Mouse (Mus musculus) adipocyte (in vitro differentiated cells): Measurements from ENCODE around the gene Arf4.
"Not testable (repeated sequence)": the region's sequence is repeated elsewhere in the genome, so short reads cannot be mapped to it uniquely, and the experiment has no call there.

Experiments used
- DNase-seq: peaks from one replicate; pipeline ENCODE4 v3.0.0-alpha.2; 2016; ENCODE audit warnings: low spot score

The Arf4 gene

DNA sequence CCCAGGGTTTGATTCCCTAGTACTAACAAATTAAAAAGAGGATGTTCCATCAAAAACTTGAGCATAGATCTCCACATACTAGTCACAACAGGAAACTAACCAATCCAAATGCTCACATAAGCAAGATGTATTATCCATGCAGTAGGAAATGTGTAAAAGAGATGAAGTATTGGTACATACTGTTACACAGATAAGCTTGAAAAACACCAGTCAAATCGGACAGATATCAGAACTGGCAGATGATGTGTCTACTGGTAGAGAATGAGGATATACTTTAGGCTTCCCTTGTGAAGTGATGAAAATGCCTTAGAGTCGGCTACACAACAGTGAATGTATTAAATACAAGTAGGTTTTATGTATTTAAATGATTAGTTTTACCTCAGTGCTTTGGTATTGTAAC lies 24.6 kb downstream of the Arf4 start:
- no peak for DNase-seq

DNA sequence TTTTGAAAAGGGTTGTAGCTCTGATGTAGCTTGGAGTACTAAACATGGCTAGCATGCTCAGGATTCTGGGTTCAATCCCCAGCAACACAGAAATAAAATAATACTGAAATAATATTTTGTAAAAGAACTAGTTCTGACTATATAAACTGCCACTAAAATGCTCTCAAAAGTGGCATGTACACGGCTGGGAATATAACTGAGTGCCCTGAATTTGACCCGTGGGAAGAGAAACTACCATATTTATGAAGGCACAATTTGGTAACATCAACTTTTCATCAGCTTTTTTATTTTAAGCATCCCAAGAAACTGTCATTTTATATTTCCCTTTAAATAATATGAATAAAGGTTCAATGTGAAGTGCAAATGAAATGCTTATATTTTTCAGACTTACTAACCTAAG lies 26.0 kb downstream of the Arf4 start:
- DNase-seq, result no peak

DNA sequence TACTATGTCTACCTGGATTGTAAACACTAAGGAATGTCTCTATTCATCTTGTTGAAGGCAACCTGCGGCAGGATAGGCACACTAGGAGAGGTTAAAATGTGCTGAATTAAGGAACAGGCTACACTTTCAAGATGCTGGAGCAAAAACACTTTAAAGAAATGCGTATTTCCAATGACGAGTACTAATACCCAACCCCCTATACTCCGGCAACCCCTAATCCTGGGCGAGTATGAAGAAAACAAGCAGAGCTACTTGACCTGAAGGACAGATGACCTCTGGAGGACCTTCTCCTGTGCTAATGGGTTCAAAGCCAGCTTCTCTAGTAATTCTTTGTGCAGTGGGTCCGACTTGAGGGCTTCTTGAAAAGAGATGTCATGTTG lies 30.1 kb downstream of the Arf4 start:
- DNase-seq, result no peak

DNA sequence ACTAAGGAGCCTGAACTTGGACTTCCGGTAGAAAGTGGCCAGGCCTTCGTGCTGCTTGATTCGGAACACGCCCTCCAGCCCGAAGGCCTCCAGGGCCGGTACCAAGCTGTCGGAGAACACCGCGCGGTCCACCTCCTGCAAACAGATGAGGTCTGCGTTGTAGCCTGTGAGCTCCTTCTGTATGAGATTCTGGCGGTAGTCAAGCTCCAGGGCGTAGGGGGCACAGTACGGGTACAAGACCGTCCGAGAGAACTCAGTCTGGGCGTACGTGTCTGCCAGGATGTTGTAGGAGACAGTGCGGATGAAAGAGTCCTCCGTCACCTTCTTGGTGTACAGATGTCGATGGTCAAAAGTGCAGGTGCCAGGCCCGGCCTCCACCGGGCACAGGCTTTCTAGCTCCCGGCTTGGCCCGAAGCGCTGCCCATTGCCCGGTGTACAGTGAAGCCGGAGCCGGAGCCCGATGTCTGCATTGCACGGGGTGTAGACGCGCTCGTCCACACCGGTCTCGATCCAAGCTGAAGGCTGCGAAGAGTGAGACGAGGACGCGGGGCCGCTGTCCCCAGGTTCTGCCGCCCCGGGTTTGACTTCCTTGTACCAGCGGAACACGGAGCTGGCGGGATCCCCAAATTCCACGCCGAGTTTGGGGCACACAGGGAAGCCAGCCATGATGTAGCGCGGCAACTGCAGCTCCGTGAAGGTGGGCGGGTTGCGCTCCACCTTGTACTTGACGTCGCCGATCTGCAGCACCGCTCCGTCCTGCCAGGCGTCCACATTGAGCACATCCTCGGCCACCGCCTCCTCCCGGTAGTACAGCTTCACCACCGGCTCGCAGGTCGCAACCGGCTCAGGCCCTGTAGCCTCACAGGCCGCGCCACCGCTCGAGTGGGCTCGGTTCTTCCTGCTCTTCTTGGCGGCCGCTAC lies 30.8 kb downstream of the Arf4 start:
- DNase-seq, result peak; percentile 35

DNA sequence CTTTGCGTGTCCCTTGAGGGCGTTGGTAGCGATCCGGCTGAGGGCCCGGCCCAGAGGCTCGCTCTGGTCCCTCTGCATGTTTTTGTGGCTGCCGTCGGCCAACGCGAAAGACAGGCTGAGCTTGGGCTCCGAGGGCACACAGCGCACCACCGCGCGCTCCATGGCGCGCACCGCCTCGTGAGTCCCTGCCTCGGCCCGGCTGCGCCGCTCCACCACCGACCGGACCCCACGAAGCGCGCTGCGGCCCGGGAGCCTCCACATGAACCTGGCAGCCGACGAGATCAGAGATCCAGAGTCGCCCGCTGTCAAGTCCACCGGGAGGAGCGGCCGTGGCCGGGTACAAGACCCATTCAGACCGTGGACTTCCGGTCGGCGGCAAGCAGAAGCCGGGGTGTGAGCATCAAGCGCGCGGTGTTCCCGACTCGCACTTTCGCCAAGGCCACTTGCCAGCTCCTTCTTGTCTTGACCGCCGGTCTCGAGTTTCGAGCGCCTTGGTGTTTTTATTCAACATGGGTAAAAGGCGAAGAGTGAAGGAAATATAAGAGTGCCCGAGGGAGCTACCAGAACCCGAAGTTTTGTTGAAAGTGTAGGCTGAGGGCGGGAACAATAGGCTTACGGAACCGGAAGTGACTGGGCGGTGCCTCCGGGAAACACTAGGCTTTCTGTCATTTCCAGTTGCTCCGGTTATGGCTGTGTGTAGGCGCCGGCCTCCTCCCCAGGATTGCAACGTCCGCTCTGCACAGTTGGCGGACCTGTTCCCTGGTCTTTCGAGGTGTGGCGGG lies 31.6 kb downstream of the Arf4 start, which contains the start of gene Pde12:
TSS of gene Pde12 (minus strand) at position 592 of the 782 bp plus-strand sequence.
- DNase-seq, result peak; percentile 88

DNA sequence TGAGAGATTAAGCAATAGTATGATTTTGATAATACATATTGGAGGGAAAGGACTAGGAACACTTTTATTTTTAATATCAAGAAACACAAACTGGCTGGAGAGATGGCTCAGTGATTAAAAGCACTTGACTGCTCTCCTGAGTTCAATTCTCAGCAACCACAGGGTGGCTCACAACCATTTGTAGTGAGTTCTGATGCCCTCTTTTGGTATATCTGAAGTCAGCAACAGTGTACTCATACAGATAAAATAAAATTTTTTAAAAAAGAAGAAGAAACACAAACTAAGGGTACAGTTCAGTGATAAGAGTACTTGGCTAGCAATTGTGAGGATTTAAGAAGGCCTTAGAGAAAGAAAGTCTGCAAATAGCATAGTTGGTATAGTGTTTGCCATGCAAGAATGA lies 33.1 kb downstream of the Arf4 start:
- no peak for DNase-seq

DNA sequence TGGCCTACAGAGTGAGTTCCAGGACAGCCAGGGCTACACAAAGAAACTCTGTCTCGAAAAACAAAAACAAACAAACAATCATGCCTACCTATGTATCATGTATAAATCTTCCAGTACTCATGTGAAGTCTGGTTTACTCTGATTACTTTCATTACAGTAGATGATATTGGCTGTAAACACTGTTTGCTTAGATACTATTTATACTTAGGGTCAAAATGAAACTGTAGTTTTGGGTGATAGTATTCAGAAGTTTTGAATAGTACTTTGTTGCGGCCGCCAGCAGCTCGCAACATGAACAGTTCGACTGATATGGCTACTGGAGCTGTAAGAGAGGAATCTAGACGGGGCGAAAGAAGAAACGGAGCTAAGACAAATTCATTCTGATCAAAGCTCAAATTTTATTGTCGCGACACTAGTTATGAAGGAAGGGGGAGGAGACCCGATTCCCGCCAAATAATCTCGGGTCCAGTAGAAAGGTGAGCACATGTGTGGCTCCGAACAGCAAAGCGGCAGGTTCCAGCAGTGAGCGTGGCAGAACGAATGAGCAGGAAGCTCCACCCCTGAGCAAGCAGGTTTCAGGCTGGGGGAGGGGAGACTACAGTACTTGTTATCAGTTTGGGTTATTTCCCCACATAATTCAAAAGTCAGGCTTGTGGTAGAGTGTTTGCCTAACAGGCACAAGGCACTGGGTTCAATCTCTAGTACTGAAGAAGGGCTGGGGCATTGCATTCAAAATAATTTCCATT lies 34.2 kb downstream of the Arf4 start:
- not testable (repeated sequence) for DNase-seq

DNA sequence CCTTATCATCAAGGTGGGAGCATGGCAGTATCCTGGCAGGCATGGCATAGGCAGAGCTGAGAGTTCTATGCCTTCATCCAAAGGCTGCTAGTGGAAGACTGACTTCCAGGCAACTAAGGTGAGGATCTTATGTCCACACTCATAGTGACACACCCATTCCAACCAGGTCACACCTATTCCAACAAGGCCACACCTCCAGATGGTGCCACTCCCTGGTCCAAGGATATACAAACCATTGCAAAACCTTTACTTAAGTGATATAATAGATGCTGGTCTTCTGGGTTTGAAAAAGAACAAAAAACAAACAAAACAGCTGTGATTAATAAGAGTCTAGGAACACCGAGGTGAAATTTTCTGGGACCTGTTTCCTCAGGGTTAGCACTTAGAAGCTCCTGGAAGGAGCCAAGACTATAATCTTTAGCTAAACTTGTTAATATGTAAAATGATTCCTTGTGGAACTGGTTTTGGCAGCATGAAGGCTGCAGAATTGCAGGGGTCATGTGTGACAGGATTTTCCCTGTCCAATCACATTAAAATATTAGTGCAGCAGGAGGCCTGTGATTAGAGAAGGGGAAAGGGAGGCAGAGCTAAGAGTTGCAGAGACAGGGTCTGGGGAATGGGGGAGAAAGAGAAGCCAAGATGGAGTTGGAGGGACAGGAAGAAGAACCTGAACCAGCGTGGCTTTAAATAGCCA lies 36.7 kb downstream of the Arf4 start:
- DNase-seq, result not testable (repeated sequence)

DNA sequence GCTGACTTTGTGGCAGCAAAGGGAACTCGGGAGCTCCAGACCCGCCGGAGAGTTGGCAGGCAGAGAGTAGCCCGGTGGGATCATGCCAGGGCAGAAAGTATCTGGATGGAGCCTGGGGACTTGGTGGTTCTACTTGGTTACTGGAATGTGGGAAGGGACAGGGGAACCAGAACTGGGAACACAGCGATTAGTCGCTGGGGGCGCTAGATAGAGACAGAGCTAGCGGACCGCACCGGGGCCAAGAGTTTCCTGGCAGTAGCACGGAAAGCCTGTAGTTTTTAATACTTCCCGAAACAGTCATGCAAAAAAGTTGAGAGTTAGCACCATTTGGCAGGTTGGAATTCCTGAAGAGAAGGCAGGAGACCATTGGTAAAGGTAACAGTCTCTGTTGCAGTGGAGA lies 37.5 kb downstream of the Arf4 start:
- DNase-seq, result no peak

DNA sequence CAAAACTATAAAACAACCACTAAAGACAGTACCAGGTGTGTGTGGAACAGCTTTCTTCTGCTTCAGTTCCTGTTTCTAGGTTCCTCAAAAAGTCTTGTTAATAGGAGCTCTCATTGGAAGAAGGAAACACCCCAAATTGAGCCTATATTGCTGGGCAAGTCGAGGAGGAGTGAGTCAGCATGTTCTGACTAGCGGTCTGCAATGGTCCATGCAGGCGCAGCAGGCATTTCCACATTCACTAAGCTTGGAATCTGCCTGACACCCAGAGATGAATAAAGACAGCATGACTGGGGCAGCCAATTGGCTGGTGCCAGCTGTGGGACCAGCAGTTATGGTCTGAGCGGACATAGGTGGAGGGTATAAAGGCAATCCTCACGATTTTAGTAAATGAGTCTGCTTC lies 37.9 kb downstream of the Arf4 start:
- DNase-seq, result no peak

DNA sequence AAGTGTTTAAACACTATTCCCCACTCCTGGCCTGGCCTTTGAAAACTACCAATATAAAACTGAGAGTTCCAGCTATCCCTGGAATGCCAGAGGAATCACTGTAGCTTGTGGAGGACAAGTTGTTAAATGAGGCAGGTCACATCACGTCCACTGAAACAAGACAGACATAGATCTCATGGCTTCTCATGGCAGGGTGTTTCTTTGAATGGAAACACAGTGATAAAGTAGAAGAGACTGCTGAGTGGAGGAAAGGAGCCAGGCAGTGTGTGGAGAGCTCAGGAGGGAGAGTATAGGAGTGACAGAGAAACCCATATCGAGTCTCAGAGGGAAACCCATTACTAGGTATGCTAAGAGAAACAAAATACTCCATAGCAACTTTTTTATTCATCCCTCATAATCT lies 52.9 kb downstream of the Arf4 start:
- no peak for DNase-seq

DNA sequence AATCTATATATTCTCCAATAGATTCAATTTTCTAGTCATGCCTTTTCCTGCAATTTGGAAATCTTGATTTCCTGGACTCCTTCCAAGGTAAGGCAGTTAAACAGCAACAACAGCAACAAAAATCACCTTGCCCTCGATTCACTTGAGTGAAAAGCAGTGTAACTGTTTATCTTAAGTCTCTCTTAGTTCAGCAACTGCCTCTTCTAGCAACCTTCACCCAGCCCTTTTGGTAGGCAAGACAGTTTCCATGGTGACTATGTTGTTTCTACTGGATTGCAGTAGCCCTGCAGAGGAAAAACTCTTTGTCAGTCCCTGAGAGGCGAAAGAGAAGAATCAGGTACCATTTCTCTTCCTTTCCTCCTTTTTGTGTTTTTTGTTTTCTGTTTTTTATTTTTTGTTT lies 53.5 kb downstream of the Arf4 start:
- DNase-seq, result peak; percentile 2

DNA sequence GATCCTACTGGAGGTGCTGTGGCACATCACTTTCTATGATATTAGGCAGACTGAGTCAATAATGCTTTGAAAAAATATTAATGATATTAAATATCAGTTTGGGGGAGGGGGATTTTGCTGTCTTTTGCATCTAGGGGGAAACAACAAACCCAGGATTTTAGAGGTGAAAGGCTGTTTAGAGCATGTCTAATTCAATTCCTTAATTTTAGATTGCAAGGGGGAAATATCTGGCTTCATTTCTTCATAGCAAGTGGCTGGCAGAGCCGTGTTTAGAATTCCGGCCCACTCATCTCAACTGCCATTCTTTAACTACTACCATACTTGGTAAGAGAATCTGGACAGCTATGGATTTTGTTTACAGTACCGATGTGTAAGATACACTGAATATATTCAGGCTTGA lies 55.1 kb downstream of the Arf4 start, which contains the start of gene Dnah12:
TSS of gene Dnah12 (plus strand) at position 301 of the 400 bp plus-strand sequence.
- no peak for DNase-seq

DNA sequence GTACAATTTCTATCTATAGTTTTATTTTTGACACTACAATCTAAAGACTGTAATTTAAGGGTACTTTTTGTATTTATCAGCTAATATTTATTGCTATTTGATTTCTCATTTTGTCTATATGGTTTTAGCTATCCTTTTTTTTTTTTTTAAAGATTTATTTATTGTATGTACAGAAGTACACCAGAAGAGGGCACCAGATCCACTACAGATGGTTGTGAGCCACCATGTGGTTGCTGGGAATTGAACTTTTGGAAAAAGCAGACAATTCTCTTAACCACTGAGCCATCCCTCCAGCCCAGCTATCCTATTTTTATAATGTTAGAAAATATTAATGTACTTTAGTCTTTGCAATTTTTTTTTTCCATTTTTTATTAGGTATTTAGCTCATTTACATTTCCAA lies 60.0 kb downstream of the Arf4 start:
- peak; percentile 37 for DNase-seq

DNA sequence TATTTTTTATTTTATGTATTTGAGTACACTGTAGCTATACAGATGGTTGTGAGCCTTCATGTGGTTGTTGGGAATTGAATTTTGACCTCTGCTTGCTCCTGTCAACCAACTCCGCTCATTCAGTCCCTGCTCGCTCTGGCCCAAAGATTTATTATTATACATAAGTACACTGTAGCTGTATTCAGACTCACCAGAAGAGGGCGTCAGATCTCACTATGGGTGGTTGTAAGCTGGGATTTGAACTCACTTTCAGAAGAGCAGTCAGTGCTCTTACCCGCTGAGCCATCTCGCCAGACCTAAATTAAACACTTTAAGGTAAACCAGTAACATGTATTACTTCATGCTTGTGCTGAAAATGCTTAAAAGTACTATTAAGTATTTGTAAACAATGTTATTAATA lies 67.4 kb downstream of the Arf4 start:
- DNase-seq, result not testable (repeated sequence)
